Mouse (Mus musculus): ENCODE results near the gene Tm7sf3.

Gene Tm7sf3

GRCm38 (mm10) chr6:146653197-146653596 is 10.6 kb upstream of the Tm7sf3 start:
- no peak for DNase-seq

- DNase-seq = no peak
Measured at GRCm38 (mm10) chr6:146651431-146651830, 8.8 kb upstream of the Tm7sf3 start.

GRCm38 (mm10) chr6:146650013-146650412 is 7.4 kb upstream of the Tm7sf3 start:
- peak; percentile 40 to 42 for DNase-seq

GRCm38 (mm10) chr6:146643184-146643570 is 553 bp upstream of the Tm7sf3 start:
- DNase-seq = peak; percentile 44 to 46

GRCm38 (mm10) chr6:146641621-146642210 is 908 bp downstream of the Tm7sf3 start:
- DNase-seq = no peak

GRCm38 (mm10) chr6:146640991-146641390 is 1.6 kb downstream of the Tm7sf3 start:
- DNase-seq = peak in 1 of 2 experiments; percentile 66

GRCm38 (mm10) chr6:146640068-146640965 is 2.3 kb downstream of the Tm7sf3 start:
- DNase-seq = no peak

GRCm38 (mm10) chr6:146636482-146636881 is 6.1 kb downstream of the Tm7sf3 start:
- DNase-seq = no peak

- DNase-seq = no peak
Measured at GRCm38 (mm10) chr6:146634759-146635606, 7.6 kb downstream of the Tm7sf3 start.

GRCm38 (mm10) chr6:146634015-146634722 is 8.5 kb downstream of the Tm7sf3 start:
- peak; percentile 80 to 90 for DNase-seq

- peak; percentile 66 to 69 for DNase-seq
Measured at GRCm38 (mm10) chr6:146633629-146634014, 9.0 kb downstream of the Tm7sf3 start.

- DNase-seq = peak in 1 of 2 experiments; percentile 35
Measured at GRCm38 (mm10) chr6:146633097-146633496, 9.5 kb downstream of the Tm7sf3 start.

GRCm38 (mm10) chr6:146632403-146632802 is 10.2 kb downstream of the Tm7sf3 start:
- DNase-seq = no peak

GRCm38 (mm10) chr6:146631847-146632246 is 10.8 kb downstream of the Tm7sf3 start:
- DNase-seq = no peak

- DNase-seq = peak; percentile 72 to 84
Measured at GRCm38 (mm10) chr6:146630961-146631360, 11.7 kb downstream of the Tm7sf3 start.

- no peak for DNase-seq
Measured at GRCm38 (mm10) chr6:146629781-146630756, 12.6 kb downstream of the Tm7sf3 start.

- DNase-seq = no peak
Measured at GRCm38 (mm10) chr6:146628123-146628522, 14.5 kb downstream of the Tm7sf3 start.

GRCm38 (mm10) chr6:146616670-146617069 is 26.0 kb downstream of the Tm7sf3 start:
- no peak for DNase-seq

- no peak for DNase-seq
Measured at GRCm38 (mm10) chr6:146615891-146616290, 26.7 kb downstream of the Tm7sf3 start.

- DNase-seq = no peak
Measured at GRCm38 (mm10) chr6:146614541-146614940, 28.1 kb downstream of the Tm7sf3 start.

GRCm38 (mm10) chr6:146613907-146614306 is 28.7 kb downstream of the Tm7sf3 start:
- no peak for DNase-seq

Data from kidney, postnatal 36 days (tissue).